ENCODE assay signal across 12 mouse cellular contexts in genomic region chr9:112951567-112951966, GRCm38 (mm10).
DNase-seq lines count a peak whose midpoint lies in the region.
"Had no signal": no experiment of that assay in that cellular context is flagged by ENCODE, and none has a peak within 500 bp of the region (broad histone marks: within the 10 kb centered on the region; RNA-seq: fewer than 3 reads in every experiment).

No protein-coding gene starts in this region.

- intact Hi-C loops in heart, postnatal 14 days (cut with DNase I): no loop called here

- DNase-seq in layer of hippocampus, adult 11-12 months (ENCODE audit: low spot score): peak; percentile 6
- DNase-seq in layer of hippocampus, postnatal 25 days (ENCODE audit: extremely low spot score in 1 of 2, low spot score in 1 of 2): no peak
- peak; percentile 33 to 56 for DNase-seq in cerebellum, adult 18-20 months
- peak; percentile 16 for DNase-seq in cerebellum, adult 8-10 months
- DNase-seq in c-Kit-positive CD71-positive TER-119-positive erythroid progenitor cells, embryonic 14.5 days (ENCODE audit: low spot score): no peak
- no peak for DNase-seq in heart, postnatal 14 days
- DNase-seq: adrenal gland, adult 8-10 months; adrenal gland, postnatal 36 days; gastrocnemius, postnatal 36 days; heart, adult 11 months; heart, postnatal 10 days; kidney, adult 11 months had no signal

Comparison
In these comparisons a context has a peak if more than half of its experiments do, and no peak if none do; other contexts are left out.
1. DNase-seq: peak in layer of hippocampus, adult 11-12 months (single experiment), cerebellum, adult 18-20 months (2 of 2) and cerebellum, adult 8-10 months (single experiment); none in layer of hippocampus, postnatal 25 days (0 of 2), c-Kit-positive CD71-positive TER-119-positive erythroid progenitor cells, embryonic 14.5 days (single experiment) and heart, postnatal 14 days (0 of 2).